Mouse (Mus musculus) liver, postnatal 0 days (tissue): ENCODE data around the gene Siah2. TPM values are rescaled to one million over a fixed set of nuclear protein-coding genes. Genes with fewer than 3 reads are reported as not detected.

ENCODE experiments used
- ATAC-seq: fragments of 200-750 bp; cut with Nextera tagmentation; 2 replicates; pipeline ENCODE4 v1.8.0; 2017; ENCODE audit warnings: mild to moderate bottlenecking, moderate library complexity
- DNase-seq: peaks from one replicate; pipeline ENCODE4 v3.0.0-alpha.2; 2016
- H3K27ac ChIP-seq: fragments of 300-500 bp; sonication (generic); 2 replicates; pipeline ENCODE4 v1.5.1; 2014; ENCODE audit warnings: antibody characterized with exemption, moderate library complexity, mild to moderate bottlenecking, low read depth
- H3K27me3 ChIP-seq: fragments of 300-500 bp; sonication (generic); 2 replicates; pipeline ENCODE4 v1.6.1; 2014; ENCODE audit warnings: low read length, control low read depth, mixed read lengths; ENCODE audit not compliant: insufficient read depth
- H3K36me3 ChIP-seq: fragments of 300-500 bp; sonication (generic); replicated peaks from 2 replicates; pipeline ENCODE4 v1.6.1; 2014; ENCODE audit warnings: mild to moderate bottlenecking, control low read depth, low read length, moderate library complexity, mixed read lengths; ENCODE audit not compliant: insufficient read depth
- H3K4me1 ChIP-seq: fragments of 300-500 bp; sonication (generic); 2 replicates; pipeline ENCODE4 v1.6.1; 2014; ENCODE audit warnings: antibody characterized with exemption, mild to moderate bottlenecking, control low read depth; ENCODE audit not compliant: insufficient read depth
- H3K4me2 ChIP-seq: fragments of 300-500 bp; sonication (generic); 2 replicates; pipeline ENCODE4 v1.6.1; 2014; ENCODE audit warnings: low read depth, mild to moderate bottlenecking, low read length, moderate library complexity, mixed read lengths
- H3K4me3 ChIP-seq: fragments of 300-500 bp; sonication (generic); 2 replicates; pipeline ENCODE4 v1.5.1; 2014; ENCODE audit warnings: low read depth, low read length
- H3K9ac ChIP-seq: fragments of 300-500 bp; sonication (generic); replicated peaks from 2 replicates; pipeline ENCODE4 v1.6.1; 2014; ENCODE audit warnings: mild to moderate bottlenecking, moderate library complexity
- H3K9me3 ChIP-seq: fragments of 300-500 bp; sonication (generic); 2 replicates; pipeline ENCODE4 v1.6.1; 2016; ENCODE audit warnings: mild to moderate bottlenecking, control low read depth, low read length, mixed read lengths
- CTCF ChIP-seq: sonication (generic); IDR thresholded peaks from 2 replicates; pipeline ENCODE4 v1.5.1; 2016; ENCODE audit warnings: antibody characterized with exemption, low read depth
- EP300 ChIP-seq: IDR thresholded peaks from 2 replicates; pipeline ENCODE4 v1.6.1; 2016; ENCODE audit warnings: antibody characterized with exemption, low read depth, mild to moderate bottlenecking
- WGBS: fragments of 180-500 bp; shearing (Covaris S2); extraction: QIAGEN DNeasy Blood & Tissue Kit; methylation state at CpG from one replicate; pipeline ENCODE4 v1.1.7; 2014; ENCODE audit not compliant: insufficient replicate concordance; 5-methylcytosine and 5-hydroxymethylcytosine counted together
- polyA plus RNA-seq: library from polyadenylated mRNA; unstranded; fragments of >200 nt; fragmentation: Nextera tagmentation; extraction: Ambion mirVana; gene quantifications from 2 replicates; pipeline ENCODE4 v1.2.1, GENCODE M21; 2015

The Siah2 gene
- polyA plus RNA-seq, 1 experiment from 2014 or later, result 7.1 TPM

GRCm38 (mm10) chr3:58727601-58728000 is 35.4 kb upstream of the Siah2 start:
- TF ChIP-seq CTCF (no peak), EP300 (no peak)
- Histone ChIP-seq H3K27ac (no peak overlapping the region), H3K4me3 (no peak overlapping the region), H3K9me3 (no peaks in the 10 kb centered on the region), H3K4me2 (no peak overlapping the region), H3K36me3 (no peaks in the 10 kb centered on the region), H3K9ac (no peak overlapping the region), H3K27me3 (no peaks in the 10 kb centered on the region), H3K4me1 (no peaks in the 10 kb centered on the region)
- ATAC-seq (no peak), DNase-seq (no peak)
- 79% methylated on average over 4 of the region's 4 CpGs for WGBS

- no peak for TF ChIP-seq EP300
- TF ChIP-seq CTCF, result peak; percentile 66
- Histone ChIP-seq H3K4me2 (no peak overlapping the region), H3K9me3 (no peaks in the 10 kb centered on the region), H3K36me3 (no peaks in the 10 kb centered on the region), H3K27me3 (no peaks in the 10 kb centered on the region), H3K9ac (no peak overlapping the region), H3K4me3 (no peak overlapping the region), H3K27ac (no peak overlapping the region), H3K4me1 (no peaks in the 10 kb centered on the region)
- ATAC-seq (no peak), DNase-seq (peak; percentile 30)
- WGBS, result 45% methylated on average over 3 of the region's 3 CpGs
Observed at GRCm38 (mm10) chr3:58727012-58727411, 34.8 kb upstream of the Siah2 start.

- whole genome bisulfite sequencing, result 57% methylated on average over 3 of the region's 3 CpGs
- no peak for ATAC-seq
- no peak overlapping the region for H3K4me3 ChIP-seq
- H3K27me3 ChIP-seq, result no peaks in the 10 kb centered on the region
- H3K9ac ChIP-seq, result no peak overlapping the region
- H3K27ac ChIP-seq, result no peak overlapping the region
- DNase-seq, result no peak
- H3K4me2 ChIP-seq, result no peak overlapping the region
- no peaks in the 10 kb centered on the region for H3K36me3 ChIP-seq
- H3K9me3 ChIP-seq, result no peaks in the 10 kb centered on the region
- H3K4me1 ChIP-seq, result no peaks in the 10 kb centered on the region
- TF ChIP-seq CTCF, result no peak
- TF ChIP-seq EP300, result no peak
Observed at GRCm38 (mm10) chr3:58726374-58726773, 34.2 kb upstream of the Siah2 start.

GRCm38 (mm10) chr3:58724815-58725214 is 32.6 kb upstream of the Siah2 start:
- no peaks in the 10 kb centered on the region for H3K4me1 ChIP-seq
- H3K27me3 ChIP-seq, result no peaks in the 10 kb centered on the region
- H3K4me3 ChIP-seq, result no peak overlapping the region
- no peak overlapping the region for H3K27ac ChIP-seq
- H3K36me3 ChIP-seq, result no peaks in the 10 kb centered on the region
- no peak for DNase-seq
- H3K4me2 ChIP-seq, result no peak overlapping the region
- no peak for TF ChIP-seq CTCF
- no peak for TF ChIP-seq EP300
- no peaks in the 10 kb centered on the region for H3K9me3 ChIP-seq
- no peak for ATAC-seq
- no peak overlapping the region for H3K9ac ChIP-seq

- Histone ChIP-seq H3K9ac (no peak overlapping the region), H3K4me1 (no peaks in the 10 kb centered on the region), H3K4me3 (no peak overlapping the region), H3K9me3 (no peaks in the 10 kb centered on the region), H3K27ac (no peak overlapping the region), H3K27me3 (no peaks in the 10 kb centered on the region), H3K4me2 (no peak overlapping the region), H3K36me3 (no peaks in the 10 kb centered on the region)
- TF ChIP-seq CTCF, result no peak
- WGBS, result 97% methylated on average over 2 of the region's 2 CpGs
- no peak for DNase-seq
- no peak for ATAC-seq
Observed at GRCm38 (mm10) chr3:58723656-58724055, 31.5 kb upstream of the Siah2 start.

GRCm38 (mm10) chr3:58719461-58720230 is 27.4 kb upstream of the Siah2 start:
- no peaks in the 10 kb centered on the region for H3K4me1 ChIP-seq
- no peaks in the 10 kb centered on the region for H3K36me3 ChIP-seq
- no peaks in the 10 kb centered on the region for H3K27me3 ChIP-seq
- H3K4me3 ChIP-seq, result no peak overlapping the region
- no peak overlapping the region for H3K27ac ChIP-seq
- ATAC-seq (no peak), DNase-seq (no peak)
- H3K9ac ChIP-seq, result no peak overlapping the region
- WGBS, result 67% methylated on average over 9 of the region's 9 CpGs
- TF ChIP-seq EP300 (no peak), CTCF (no peak)
- H3K4me2 ChIP-seq, result no peak overlapping the region
- 0 out of 2 replicates have a peak, but pooled peaks cover 8% of the 10 kb centered on the region for H3K9me3 ChIP-seq

- no peak for ATAC-seq
Observed at GRCm38 (mm10) chr3:58716705-58717104, 24.5 kb upstream of the Siah2 start.

More at GRCm38 (mm10) chr3:58716705-58717104, 24.5 kb upstream of the Siah2 start:
- DNase-seq, result no peak
- H3K9me3 ChIP-seq, result 0 out of 2 replicates have a peak, but pooled peaks cover 8% of the 10 kb centered on the region
- no peak overlapping the region for H3K9ac ChIP-seq
- H3K4me3 ChIP-seq, result no peak overlapping the region
- 73% methylated on average over 2 of the region's 2 CpGs for WGBS
- no peaks in the 10 kb centered on the region for H3K36me3 ChIP-seq
- H3K27me3 ChIP-seq, result no peaks in the 10 kb centered on the region
- H3K27ac ChIP-seq, result no peak overlapping the region
- TF ChIP-seq CTCF, result no peak
- TF ChIP-seq EP300, result no peak
- H3K4me1 ChIP-seq, result no peaks in the 10 kb centered on the region
- H3K4me2 ChIP-seq, result no peak overlapping the region
